Mouse (Mus musculus) spleen, embryonic (tissue): ENCODE data around the gene Gm43552.

Experiments
- CTCF ChIA-PET: fragments of 350-600 bp; sonication (Branson Sonifier 250); formaldehyde crosslinking; loops from one replicate; lab custom pipeline; 2022; lab: Charles Lee

Gene Gm43552

GRCm38 (mm10) chr5:65500231-65500630 is 7.6 kb upstream of the Gm43552 start:
- CTCF ChIA-PET: interaction anchor here (1.0 kb wide), 1 partner anchor 22 kb away, joined by 3 read pairs; no protein-coding TSS in a partner anchor

GRCm38 (mm10) chr5:65491767-65492715 is 592 bp downstream of the Gm43552 start:
- CTCF ChIA-PET: interaction anchor here (0.6 to 1.2 kb wide), 2 partner anchors 8 to 23 kb away, joined by 4 to 8 read pairs; no protein-coding TSS in a partner anchor

GRCm38 (mm10) chr5:65489830-65490229 is 2.8 kb downstream of the Gm43552 start:
- CTCF ChIA-PET: no interaction called here

- CTCF ChIA-PET: interaction anchor here (0.6 kb wide), 2 partner anchors 18 to 571 kb away, joined by 3 read pairs; no protein-coding TSS in a partner anchor
Measured at GRCm38 (mm10) chr5:65488725-65489124, 3.9 kb downstream of the Gm43552 start.

- CTCF ChIA-PET: interaction anchor here (0.6 to 1.2 kb wide), 2 partner anchors 15 to 176 kb away, joined by 3 read pairs; no protein-coding TSS in a partner anchor
Measured at GRCm38 (mm10) chr5:65487381-65487780, 5.3 kb downstream of the Gm43552 start.

- CTCF ChIA-PET: interaction anchor here (0.7 to 1.2 kb wide), 3 partner anchors 16 to 29 kb away, joined by 3 to 5 read pairs (median 3); no protein-coding TSS in a partner anchor
Measured at GRCm38 (mm10) chr5:65486514-65486913, 6.1 kb downstream of the Gm43552 start.

- CTCF ChIA-PET: interaction anchor here (1.3 kb wide), 1 partner anchor 9 kb away, joined by 4 read pairs; the partner anchor contains the start of gene Gm43552
Measured at GRCm38 (mm10) chr5:65482996-65483395, 9.6 kb downstream of the Gm43552 start.

- CTCF ChIA-PET: interaction anchor here (1.3 kb wide), 1 partner anchor 37 kb away, joined by 4 read pairs; no protein-coding TSS in a partner anchor
Measured at GRCm38 (mm10) chr5:65480511-65480910, 12.1 kb downstream of the Gm43552 start.

- CTCF ChIA-PET: interaction anchor here (0.7 to 1.3 kb wide), 2 partner anchors 33 to 38 kb away, joined by 4 to 9 read pairs; no protein-coding TSS in a partner anchor
Measured at GRCm38 (mm10) chr5:65479681-65480445, 12.8 kb downstream of the Gm43552 start.

- CTCF ChIA-PET: no interaction called here
Measured at GRCm38 (mm10) chr5:65478224-65478623, 14.4 kb downstream of the Gm43552 start.

GRCm38 (mm10) chr5:65476739-65477138 is 15.9 kb downstream of the Gm43552 start:
- CTCF ChIA-PET: interaction anchor here (0.6 kb wide), 1 partner anchor 223 kb away, joined by 3 read pairs; no protein-coding TSS in a partner anchor

- CTCF ChIA-PET: interaction anchor here (0.9 kb wide), 1 partner anchor 10 kb away, joined by 5 read pairs; no protein-coding TSS in a partner anchor
Measured at GRCm38 (mm10) chr5:65475806-65476205, 16.8 kb downstream of the Gm43552 start.

GRCm38 (mm10) chr5:65469766-65470165 is 22.9 kb downstream of the Gm43552 start:
- CTCF ChIA-PET: no interaction called here

- CTCF ChIA-PET: no interaction called here
Measured at GRCm38 (mm10) chr5:65466911-65467310, 25.7 kb downstream of the Gm43552 start.

- CTCF ChIA-PET: no interaction called here
Measured at GRCm38 (mm10) chr5:65460361-65460760, 32.3 kb downstream of the Gm43552 start.

- CTCF ChIA-PET: no interaction called here
Measured at GRCm38 (mm10) chr5:65459454-65459853, 33.2 kb downstream of the Gm43552 start.

GRCm38 (mm10) chr5:65457846-65458245 is 34.8 kb downstream of the Gm43552 start:
- CTCF ChIA-PET: interaction anchor here (0.6 kb wide), 1 partner anchor 1197 kb away, joined by 3 read pairs; no protein-coding TSS in a partner anchor

- CTCF ChIA-PET: interaction anchor here (0.6 kb wide), 1 partner anchor 1196 kb away, joined by 3 read pairs; no protein-coding TSS in a partner anchor
Measured at GRCm38 (mm10) chr5:65457086-65457827, 35.4 kb downstream of the Gm43552 start.

- CTCF ChIA-PET: no interaction called here
Measured at GRCm38 (mm10) chr5:65454771-65455170, 37.9 kb downstream of the Gm43552 start.

- CTCF ChIA-PET: interaction anchor here (0.6 kb wide), 1 partner anchor 19 kb away, joined by 4 read pairs; no protein-coding TSS in a partner anchor
Measured at GRCm38 (mm10) chr5:65448941-65449340, 43.7 kb downstream of the Gm43552 start.
